Mouse (Mus musculus) liver, embryonic 13.5 days (tissue): ENCODE measurements at regions not wholly inside any gene's neighbourhood (a gene's known extent, or its start where the extent isn't known, plus 50 kb on each side); places are given as distances from the start of the nearest gene placed in this dataset.
A peak's percentile ranks its signal among the peaks of the same experiment; 100 is the strongest.

Experiments used
- ATAC-seq: fragments of 200-750 bp; cut with Nextera tagmentation; 2 replicates; pipeline ENCODE4 v1.8.0; 2017; ENCODE audit warnings: low read depth, mild to moderate bottlenecking, moderate number of reproducible peaks, moderate library complexity
- DNase-seq: peaks from one replicate; pipeline ENCODE4 v3.0.0; 2022
- H3K27ac ChIP-seq: fragments of 300-500 bp; sonication (generic); 2 replicates; pipeline ENCODE4 v1.5.1; 2015; ENCODE audit warnings: moderate library complexity, mild to moderate bottlenecking, inconsistent platforms
- H3K27me3 ChIP-seq: fragments of 300-500 bp; sonication (generic); 2 replicates; pipeline ENCODE4 v1.6.1; 2015; ENCODE audit warnings: mild to moderate bottlenecking, inconsistent platforms
- H3K36me3 ChIP-seq: fragments of 300-500 bp; sonication (generic); 2 replicates; pipeline ENCODE4 v1.6.1; 2015; ENCODE audit warnings: mild to moderate bottlenecking, inconsistent platforms
- H3K4me1 ChIP-seq: fragments of 300-500 bp; sonication (generic); replicated peaks from 2 replicates; pipeline ENCODE4 v1.6.1; 2015; ENCODE audit warnings: inconsistent platforms
- H3K4me2 ChIP-seq: fragments of 300-500 bp; sonication (generic); 2 replicates; pipeline ENCODE4 v1.6.1; 2015; ENCODE audit warnings: inconsistent platforms, mild to moderate bottlenecking, moderate library complexity
- H3K4me3 ChIP-seq: fragments of 300-500 bp; sonication (generic); replicated peaks from 2 replicates; pipeline ENCODE4 v1.5.1; 2015; ENCODE audit warnings: mild to moderate bottlenecking, inconsistent platforms
- H3K9ac ChIP-seq: fragments of 300-500 bp; sonication (generic); 2 replicates; pipeline ENCODE4 v1.6.1; 2015; ENCODE audit warnings: mild to moderate bottlenecking, inconsistent platforms
- H3K9me3 ChIP-seq: fragments of 300-500 bp; sonication (generic); replicated peaks from 2 replicates; pipeline ENCODE4 v1.6.1; 2016; ENCODE audit warnings: inconsistent platforms
- WGBS: fragments of 180-500 bp; shearing (Covaris S2); methylation state at CpG from one replicate; pipeline ENCODE4 v1.1.7; 2015; ENCODE audit not compliant: insufficient replicate concordance; 5-methylcytosine and 5-hydroxymethylcytosine counted together

DNA sequence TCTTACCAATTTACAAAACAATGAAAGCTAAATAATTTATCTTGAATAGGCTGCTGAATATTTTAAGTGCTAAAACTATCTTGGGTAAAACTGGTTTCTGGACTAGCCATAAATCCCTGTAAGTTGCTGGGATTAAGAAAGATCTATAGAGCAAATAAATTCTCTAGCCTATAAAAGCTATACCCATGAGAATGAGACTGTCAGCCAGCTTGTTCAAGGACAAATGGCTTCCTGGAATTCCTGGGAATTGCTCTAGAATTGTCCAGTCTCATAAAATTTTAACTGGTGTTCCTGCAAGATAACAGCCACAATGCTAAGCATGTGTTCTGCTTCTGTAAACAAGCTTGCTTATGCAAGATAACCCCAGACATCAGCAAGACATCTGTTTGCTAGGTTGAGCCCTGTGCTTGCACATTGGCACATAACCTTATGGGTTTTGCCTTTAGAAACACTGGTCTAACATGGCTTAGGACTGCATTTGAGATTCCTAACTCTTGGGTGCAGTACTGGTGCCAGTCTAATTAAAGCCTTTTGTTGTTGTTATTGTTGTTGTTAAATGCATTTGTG lies 180.2 kb upstream of the Syt10 start:
- Histone ChIP-seq H3K4me3 (no peak overlapping the region), H3K4me2 (no peak overlapping the region), H3K27me3 (no peaks in the 10 kb centered on the region), H3K9me3 (no peaks in the 10 kb centered on the region), H3K4me1 (no peaks in the 10 kb centered on the region), H3K9ac (no peak overlapping the region), H3K36me3 (no peaks in the 10 kb centered on the region), H3K27ac (no peak overlapping the region)
- ATAC-seq (no peak), DNase-seq (no peak)

DNA sequence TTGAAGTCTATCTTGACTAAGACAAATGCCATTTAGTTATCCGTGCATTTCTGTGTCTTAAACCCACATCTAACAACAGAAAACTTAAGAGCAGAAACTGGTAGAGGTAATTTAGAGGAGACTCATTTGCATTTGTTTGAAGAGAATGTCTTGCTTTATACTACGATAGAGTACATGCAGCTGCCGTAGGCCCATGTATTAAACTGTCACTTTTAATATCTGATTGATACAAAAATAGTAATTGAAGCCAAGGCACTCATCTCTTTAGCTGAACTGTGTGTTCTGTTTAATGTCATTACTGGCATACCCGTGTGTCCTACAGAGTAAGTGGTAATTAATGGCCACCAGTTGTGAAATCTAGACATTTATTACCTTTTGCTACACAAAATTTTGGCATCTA lies 181.5 kb upstream of the Syt10 start:
- Histone ChIP-seq H3K27me3 (no peaks in the 10 kb centered on the region), H3K4me1 (no peaks in the 10 kb centered on the region), H3K9ac (no peak overlapping the region), H3K4me3 (no peak overlapping the region), H3K4me2 (no peak overlapping the region), H3K9me3 (no peaks in the 10 kb centered on the region), H3K27ac (no peak overlapping the region), H3K36me3 (no peaks in the 10 kb centered on the region)
- no peak for DNase-seq
- no peak for ATAC-seq
- 56% methylated on average over 4 of the region's 4 CpGs for WGBS

DNA sequence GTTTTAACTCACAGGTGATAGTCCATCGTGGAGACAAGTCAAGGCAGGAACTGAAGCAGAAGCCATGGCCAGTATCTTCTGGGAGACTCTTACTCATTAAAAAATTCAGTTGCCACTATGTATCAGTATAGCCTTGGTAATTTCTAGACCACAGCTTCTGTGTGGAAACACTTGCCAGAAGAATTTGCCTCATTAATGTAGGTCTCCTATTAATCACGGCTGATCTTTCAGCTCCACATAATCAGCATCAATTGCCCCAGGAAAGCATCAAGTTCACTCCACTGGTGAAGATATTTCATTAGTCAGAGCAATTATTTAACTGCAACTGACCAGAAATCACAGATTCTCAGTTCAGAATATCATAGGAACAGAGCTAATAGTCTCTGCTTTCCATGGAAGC lies 189.8 kb upstream of the Alg10b start:
- ATAC-seq (no peak), DNase-seq (no peak)
- H3K36me3 ChIP-seq = no peaks in the 10 kb centered on the region
- no peak overlapping the region for H3K4me3 ChIP-seq
- WGBS = 72% methylated on average over 2 of the region's 2 CpGs
- no peak overlapping the region for H3K27ac ChIP-seq
- H3K4me1 ChIP-seq = no peaks in the 10 kb centered on the region
- no peaks in the 10 kb centered on the region for H3K27me3 ChIP-seq
- H3K9ac ChIP-seq = no peak overlapping the region
- no peaks in the 10 kb centered on the region for H3K9me3 ChIP-seq
- H3K4me2 ChIP-seq = no peak overlapping the region

DNA sequence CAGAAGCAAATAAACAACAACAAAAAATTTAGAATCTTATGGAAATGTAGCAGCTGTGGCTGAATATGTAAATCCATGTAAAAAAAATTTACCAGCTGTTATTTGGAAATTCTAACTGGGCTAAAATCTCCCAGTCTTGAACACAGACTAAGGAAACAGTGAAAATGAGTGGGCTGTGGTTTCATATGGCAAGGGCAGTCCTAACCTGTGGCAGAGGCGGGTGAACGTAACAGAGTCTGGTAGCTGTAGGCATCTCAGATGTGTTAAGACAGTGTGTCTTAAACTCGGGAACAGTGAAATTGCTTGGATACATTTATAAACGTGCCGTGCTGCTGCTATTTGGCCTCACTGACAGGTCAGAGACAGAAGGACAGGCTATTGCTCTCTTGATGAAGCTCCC lies 178.4 kb upstream of the Alg10b start:
- Histone ChIP-seq H3K9ac (no peak overlapping the region), H3K36me3 (no peaks in the 10 kb centered on the region), H3K9me3 (no peaks in the 10 kb centered on the region), H3K4me2 (no peak overlapping the region), H3K4me1 (no peaks in the 10 kb centered on the region), H3K4me3 (no peak overlapping the region), H3K27me3 (no peaks in the 10 kb centered on the region), H3K27ac (no peak overlapping the region)
- WGBS = 73% methylated on average over 5 of the region's 5 CpGs
- no peak for ATAC-seq
- no peak for DNase-seq

DNA sequence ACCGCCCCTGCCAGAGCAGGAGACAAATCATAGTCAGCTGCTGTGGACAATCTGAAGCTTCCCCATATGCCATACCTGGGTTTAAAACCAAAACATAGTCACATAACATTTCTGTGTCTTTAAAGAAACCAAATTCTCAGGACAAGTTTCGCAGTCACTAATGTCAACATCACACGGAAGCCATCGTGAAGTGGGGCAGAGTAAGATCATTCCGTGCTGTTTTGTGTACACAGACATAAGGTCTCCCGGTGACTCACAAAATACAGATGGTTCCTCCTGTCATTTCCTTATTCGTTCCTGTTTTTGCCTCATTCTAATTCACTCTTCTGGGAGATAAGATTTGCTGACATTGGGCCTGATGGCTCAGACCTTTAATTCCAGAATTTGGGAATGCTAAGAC lies 162.1 kb upstream of the Alg10b start:
- Histone ChIP-seq H3K36me3 (no peaks in the 10 kb centered on the region), H3K9me3 (0 out of 2 replicates have a peak, but pooled peaks cover 6% of the 10 kb centered on the region), H3K4me3 (no peak overlapping the region), H3K9ac (no peak overlapping the region), H3K27ac (no peak overlapping the region), H3K27me3 (no peaks in the 10 kb centered on the region), H3K4me1 (no peaks in the 10 kb centered on the region), H3K4me2 (no peak overlapping the region)
- no peak for ATAC-seq
- no peak for DNase-seq
- 55% methylated on average over 7 of the region's 7 CpGs for WGBS

DNA sequence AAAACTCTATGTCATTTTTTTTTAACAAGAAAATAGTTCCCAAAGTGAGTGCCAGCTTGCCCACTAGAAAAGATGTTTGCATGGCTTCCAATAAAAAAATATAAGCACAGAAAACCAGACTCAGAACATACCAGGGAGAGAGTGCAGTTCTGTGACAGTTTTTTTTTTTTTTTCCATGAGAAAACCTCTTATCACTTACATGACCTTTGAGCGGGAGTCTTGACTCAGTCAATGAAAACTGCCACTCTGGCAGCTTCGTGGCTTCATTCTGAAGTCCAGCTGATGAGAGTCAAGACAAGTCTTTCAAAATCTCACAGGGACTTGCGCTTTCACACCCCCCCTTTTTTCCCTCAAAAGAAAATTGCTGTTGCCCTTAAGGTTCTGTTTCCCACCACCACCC lies 158.3 kb upstream of the Alg10b start:
- no peaks in the 10 kb centered on the region for H3K27me3 ChIP-seq
- no peaks in the 10 kb centered on the region for H3K36me3 ChIP-seq
- H3K4me3 ChIP-seq = no peak overlapping the region
- no peak overlapping the region for H3K27ac ChIP-seq
- 46% methylated on average over 3 of the region's 3 CpGs for WGBS
- no peaks in the 10 kb centered on the region for H3K4me1 ChIP-seq
- no peak overlapping the region for H3K4me2 ChIP-seq
- no peak overlapping the region for H3K9ac ChIP-seq
- no peaks in the 10 kb centered on the region for H3K9me3 ChIP-seq
- ATAC-seq (no peak), DNase-seq (no peak)

DNA sequence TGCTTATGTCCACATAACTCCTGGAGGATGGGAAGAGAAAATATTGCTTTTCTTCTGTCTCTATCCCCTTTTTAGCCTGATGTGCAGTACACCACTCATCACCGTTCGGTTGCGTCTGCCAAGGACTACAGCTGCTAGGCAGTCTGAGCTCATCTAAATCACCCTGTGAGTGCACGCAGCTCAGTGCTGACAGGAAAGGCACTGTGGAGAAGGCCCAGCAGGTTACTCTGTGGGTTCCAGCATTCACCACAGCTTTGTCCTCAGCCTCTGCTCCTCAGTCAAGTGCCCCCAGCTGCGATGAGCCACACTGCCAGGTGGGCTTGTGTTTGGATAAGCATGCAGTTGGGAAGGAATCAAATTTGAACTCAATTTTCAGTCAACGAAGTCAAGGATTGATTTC lies 152.0 kb upstream of the Alg10b start:
- no peak overlapping the region for H3K4me2 ChIP-seq
- 67% methylated on average over 6 of the region's 6 CpGs for WGBS
- no peak overlapping the region for H3K27ac ChIP-seq
- H3K9ac ChIP-seq = no peak overlapping the region
- ATAC-seq (no peak), DNase-seq (no peak)
- H3K9me3 ChIP-seq = no peaks in the 10 kb centered on the region
- no peak overlapping the region for H3K4me3 ChIP-seq
- no peaks in the 10 kb centered on the region for H3K36me3 ChIP-seq
- H3K4me1 ChIP-seq = no peaks in the 10 kb centered on the region
- no peaks in the 10 kb centered on the region for H3K27me3 ChIP-seq

DNA sequence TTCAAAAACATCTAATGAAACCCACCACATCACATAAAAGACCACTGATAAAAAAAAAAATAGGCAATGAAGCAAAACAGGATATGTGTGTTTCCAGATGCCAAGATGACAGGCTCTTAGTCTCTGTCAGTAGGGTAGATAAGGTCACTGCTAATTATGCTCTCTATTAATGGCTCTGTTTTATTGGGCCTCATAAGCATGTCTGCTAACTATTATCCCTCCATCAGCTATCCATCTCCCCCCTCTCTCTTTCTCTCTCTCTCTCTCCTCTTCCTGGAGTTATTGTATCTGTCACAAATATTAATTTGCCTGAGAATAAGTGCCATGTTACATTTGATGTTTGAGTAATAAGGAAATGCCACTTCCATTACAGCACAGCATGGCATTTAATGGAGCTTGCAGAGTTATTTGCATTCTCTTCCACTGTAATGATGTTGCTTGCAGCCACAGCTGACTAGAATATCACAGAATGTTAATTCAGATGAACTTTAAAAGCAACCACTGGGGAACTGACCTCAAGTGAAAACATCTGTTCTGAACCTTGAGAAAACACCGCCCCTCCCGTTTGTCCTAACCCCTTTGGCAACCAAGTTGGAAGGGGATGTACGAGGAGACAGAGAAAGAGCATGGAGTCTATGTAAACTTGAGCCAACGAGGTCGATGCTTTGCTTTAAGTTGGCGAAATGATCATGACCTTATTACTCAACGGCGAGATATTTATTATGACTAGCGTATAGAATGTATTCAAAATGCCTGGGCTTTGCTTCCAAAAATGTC lies 141.7 kb upstream of the Alg10b start:
- Histone ChIP-seq H3K9me3 (no peaks in the 10 kb centered on the region), H3K4me2 (no peak overlapping the region), H3K9ac (no peak overlapping the region), H3K36me3 (no peaks in the 10 kb centered on the region), H3K4me1 (no peaks in the 10 kb centered on the region), H3K27ac (no peak overlapping the region), H3K4me3 (no peak overlapping the region), H3K27me3 (no peaks in the 10 kb centered on the region)
- ATAC-seq = no peak
- 65% methylated on average over 9 of the region's 9 CpGs for WGBS
- no peak for DNase-seq

DNA sequence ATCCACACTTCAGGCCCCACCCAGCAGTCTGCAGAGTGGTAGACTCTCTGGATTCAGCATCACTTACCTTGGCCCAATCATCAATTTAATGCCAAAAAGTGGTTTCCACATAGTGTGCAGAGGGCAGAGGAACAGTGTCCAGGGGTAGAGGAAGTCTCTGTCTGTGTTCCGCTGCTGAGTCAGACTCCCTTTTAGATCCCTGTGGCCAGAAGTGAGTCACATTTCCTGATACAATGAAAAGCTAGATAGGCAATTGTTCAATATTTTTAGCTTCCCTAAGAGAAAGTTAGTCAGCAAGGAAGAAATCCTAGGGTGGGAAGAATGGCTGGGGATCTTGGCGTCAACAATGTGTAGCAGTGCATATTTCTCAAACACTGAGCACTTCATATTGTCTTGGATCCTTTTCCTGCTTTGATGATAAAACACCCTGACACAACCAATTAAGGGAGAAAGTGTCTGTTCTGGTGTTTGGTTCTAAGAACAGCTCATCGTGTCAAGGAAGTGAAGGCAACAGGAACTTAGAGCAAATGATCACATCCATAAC lies 114.6 kb upstream of the Alg10b start:
- Histone ChIP-seq H3K9ac (no peak overlapping the region), H3K4me1 (no peaks in the 10 kb centered on the region), H3K4me2 (no peak overlapping the region), H3K27me3 (no peaks in the 10 kb centered on the region), H3K9me3 (no peaks in the 10 kb centered on the region), H3K4me3 (no peak overlapping the region), H3K36me3 (no peaks in the 10 kb centered on the region), H3K27ac (no peak overlapping the region)
- no peak for DNase-seq
- ATAC-seq = peak; percentile 50; the same call in 1 of the 2 replicates
- 20% methylated on average over 3 of the region's 3 CpGs for WGBS

DNA sequence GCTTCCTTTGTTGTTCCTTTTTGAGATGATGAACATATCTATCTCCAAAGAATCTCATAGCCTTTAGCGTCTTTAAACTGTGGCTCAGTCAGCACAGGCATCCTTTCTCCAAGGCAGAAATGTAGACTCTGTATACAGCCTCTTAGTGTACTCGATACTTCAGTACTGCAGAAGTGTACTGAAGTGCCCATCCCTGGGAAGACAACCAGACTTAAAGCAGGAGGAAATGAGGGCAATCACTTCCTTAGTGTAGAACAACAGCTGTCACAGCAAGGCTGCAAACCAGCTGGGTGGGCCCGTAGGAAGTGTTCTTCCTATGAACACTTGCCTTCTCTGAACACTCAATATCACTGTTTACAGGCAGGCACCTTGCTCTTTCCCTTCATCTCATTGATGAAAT lies 110.5 kb upstream of the Alg10b start:
- no peak overlapping the region for H3K4me2 ChIP-seq
- no peaks in the 10 kb centered on the region for H3K4me1 ChIP-seq
- 34% methylated on average over 3 of the region's 3 CpGs for WGBS
- no peak for ATAC-seq
- no peak for DNase-seq
- H3K27me3 ChIP-seq = no peaks in the 10 kb centered on the region
- no peak overlapping the region for H3K4me3 ChIP-seq
- no peaks in the 10 kb centered on the region for H3K36me3 ChIP-seq
- H3K9ac ChIP-seq = no peak overlapping the region
- H3K9me3 ChIP-seq = no peaks in the 10 kb centered on the region
- H3K27ac ChIP-seq = no peak overlapping the region

DNA sequence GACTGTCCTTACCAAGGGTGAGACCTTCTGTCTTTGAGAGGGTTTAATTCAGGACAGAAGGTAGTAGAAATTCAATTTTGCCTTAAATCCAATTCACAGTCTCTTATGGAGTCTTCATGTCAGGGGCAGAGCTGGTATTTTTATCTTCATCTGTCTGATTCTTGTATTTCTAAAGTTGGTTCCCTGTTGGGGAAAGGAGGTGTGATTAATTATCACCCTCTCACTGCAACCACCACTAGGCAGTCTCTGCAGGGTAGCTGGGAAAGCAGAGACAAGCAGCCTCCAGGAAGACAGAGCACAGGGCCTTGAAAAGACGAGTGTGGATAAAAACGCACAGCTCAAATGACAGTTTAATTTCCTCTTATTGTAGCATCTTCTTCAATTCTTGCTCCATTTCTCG lies 104.4 kb upstream of the Alg10b start:
- ATAC-seq = no peak

DNA sequence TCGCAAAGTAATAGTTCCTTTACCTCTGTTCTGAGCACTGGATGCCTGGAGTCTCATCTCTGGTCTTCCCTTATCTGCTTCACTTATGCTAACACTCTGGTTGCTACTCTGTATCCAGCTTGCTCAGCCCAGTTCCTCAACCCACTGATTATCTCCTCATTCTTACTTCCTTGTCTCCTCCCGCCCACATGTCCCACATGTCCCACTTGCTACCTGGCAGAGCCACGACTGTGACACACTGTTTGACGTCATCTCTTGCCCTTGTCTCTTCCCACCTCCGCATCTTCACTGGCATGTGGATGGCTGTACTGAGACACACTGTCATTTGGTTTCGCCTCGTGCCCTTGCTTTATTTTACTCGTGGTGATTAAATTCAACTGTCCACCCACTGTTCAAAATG lies 100.1 kb upstream of the Alg10b start:
- Histone ChIP-seq H3K4me2 (no peak overlapping the region), H3K27ac (no peak overlapping the region), H3K9me3 (no peaks in the 10 kb centered on the region), H3K9ac (no peak overlapping the region), H3K27me3 (no peaks in the 10 kb centered on the region), H3K4me1 (no peaks in the 10 kb centered on the region), H3K4me3 (no peak overlapping the region), H3K36me3 (no peaks in the 10 kb centered on the region)
- ATAC-seq (no peak), DNase-seq (no peak)
- 56% methylated on average over 8 of the region's 8 CpGs for WGBS

More for the DNA sequence above, 104.4 kb upstream of the Alg10b start:
- no peak for DNase-seq
- no peak overlapping the region for H3K4me2 ChIP-seq
- no peaks in the 10 kb centered on the region for H3K4me1 ChIP-seq
- 54% methylated on average over 3 of the region's 3 CpGs for WGBS
- H3K4me3 ChIP-seq = no peak overlapping the region
- no peak overlapping the region for H3K27ac ChIP-seq
- H3K27me3 ChIP-seq = no peaks in the 10 kb centered on the region
- no peak overlapping the region for H3K9ac ChIP-seq
- H3K9me3 ChIP-seq = no peaks in the 10 kb centered on the region
- H3K36me3 ChIP-seq = no peaks in the 10 kb centered on the region
